Mouse (Mus musculus) liver, postnatal 0 days (tissue): ENCODE data around the gene Gpc6.

Source experiments
- CTCF ChIP-seq: sonication (generic); IDR thresholded peaks from 2 replicates; pipeline ENCODE4 v1.5.1; 2016; ENCODE audit warnings: antibody characterized with exemption, low read depth
- EP300 ChIP-seq: IDR thresholded peaks from 2 replicates; pipeline ENCODE4 v1.6.1; 2016; ENCODE audit warnings: antibody characterized with exemption, low read depth, mild to moderate bottlenecking

DNA sequence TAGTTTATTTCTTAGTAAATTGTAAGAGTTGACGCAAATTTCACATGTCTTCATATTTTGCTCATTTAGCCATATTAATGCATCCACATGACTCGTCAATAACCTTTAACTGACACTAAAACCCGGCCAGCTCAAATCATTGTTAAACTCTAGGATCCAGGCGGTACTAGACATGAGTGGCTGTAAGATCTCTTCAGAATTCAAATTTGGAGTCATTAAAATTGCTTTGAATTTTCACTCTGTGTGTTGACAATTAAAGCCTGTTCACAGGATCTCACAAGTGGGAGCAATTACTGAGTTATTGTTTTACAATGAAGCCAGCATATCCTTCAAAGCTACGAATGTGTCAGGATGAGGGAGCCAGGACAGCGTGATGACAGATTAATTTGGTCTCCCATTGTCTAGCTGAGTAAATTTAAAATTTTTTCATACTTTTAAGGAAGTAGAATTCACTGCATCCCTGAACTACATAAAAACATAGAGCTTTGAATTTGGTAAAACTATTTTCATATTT lies 421.3 kb downstream of the Gpc6 start:
- no peak for TF ChIP-seq CTCF
- no peak for TF ChIP-seq EP300
